Mouse (Mus musculus): Measurements from ENCODE around the gene Amz1. TPM values are rescaled to one million over a fixed set of nuclear protein-coding genes. Genes with fewer than 3 reads are reported as not detected.

Amz1 gene
- polyA plus RNA-seq, 1 experiment from 2014 or later = 1.3 TPM

DNA sequence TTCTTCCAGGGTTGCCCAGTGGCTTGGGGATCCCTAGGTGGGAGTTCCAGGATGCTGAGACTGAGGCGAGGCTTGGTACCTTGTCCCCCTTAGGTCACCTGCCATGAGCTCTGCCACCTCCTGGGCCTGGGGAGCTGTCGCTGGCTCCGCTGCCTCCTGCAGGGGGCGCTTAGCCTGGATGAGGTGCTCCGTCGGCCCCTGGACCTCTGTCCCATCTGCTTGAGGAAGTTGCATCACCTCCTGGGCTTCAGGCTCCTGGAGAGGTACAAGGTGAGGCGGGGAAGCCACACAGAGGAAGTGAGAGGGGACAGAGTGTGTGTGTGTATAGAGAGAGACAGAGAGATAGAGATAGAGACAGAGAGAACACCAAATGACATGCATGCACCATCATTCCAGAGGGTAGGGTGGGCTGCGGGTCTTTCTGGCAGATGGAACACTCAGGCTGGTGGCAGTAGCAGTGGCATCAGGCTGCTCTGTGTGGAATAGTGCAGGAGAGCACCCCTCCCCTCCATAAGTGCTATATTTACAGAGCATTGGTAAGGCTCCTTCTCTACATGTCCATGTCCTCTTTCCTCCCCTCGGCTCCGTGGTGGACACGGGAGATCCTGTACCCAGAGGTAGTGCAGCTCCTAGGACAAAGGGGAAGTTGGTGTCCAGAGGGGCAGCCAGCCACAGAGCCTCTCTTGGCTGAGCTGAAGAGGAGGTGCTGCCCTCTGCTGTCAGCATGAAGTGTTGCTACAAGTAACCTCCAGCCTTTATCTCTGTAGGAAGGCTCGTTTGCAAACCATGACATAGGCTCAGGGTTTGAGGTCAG, 25.3 kb downstream of the Amz1 start:
- Histone ChIP-seq H3K36me3 (no peaks in the 10 kb centered on the region), H3K9ac (no peak overlapping the region), H3K27me3 (replicated peaks) (no peaks in the 10 kb centered on the region), H3K4me1 (peaks cover 5% of the 10 kb centered on the region; the same call in 1 of the 2 replicates), H3K27ac (peak overlapping the region; percentile 16; the same call in 1 of the 2 replicates), H3K9me3 (no peaks in the 10 kb centered on the region; the same call in 1 of the 2 replicates), H3K4me3 (replicated peaks) (peak overlapping the region; percentile 19), H3K4me2 (peak overlapping the region; percentile 45)
- ATAC-seq (ENCODE audit: insufficient read depth, low FRiP score, low read depth) = peak; percentile 68; the same call in 1 of the 2 replicates
- 15% methylated on average over 12 of the region's 12 CpGs for WGBS

DNA sequence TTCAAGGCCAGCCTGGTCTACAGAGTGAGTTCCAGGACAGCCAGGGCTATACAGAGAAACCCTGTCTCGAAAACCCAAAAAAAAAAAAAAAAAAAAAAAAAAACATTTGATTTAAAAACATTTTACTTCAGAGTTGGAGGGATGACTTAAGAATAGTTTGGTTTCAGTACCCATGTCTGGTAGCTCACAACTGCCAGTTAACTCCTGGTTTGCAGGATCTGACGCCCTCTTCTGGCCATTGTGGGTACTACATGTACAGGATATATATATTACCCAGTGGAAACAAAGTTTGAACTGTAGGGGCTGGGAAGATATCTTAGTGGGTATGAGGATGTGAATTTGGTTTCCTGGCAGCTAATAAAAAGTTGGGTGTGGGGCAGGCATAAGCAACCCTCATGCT, 27.0 kb downstream of the Amz1 start:
- Histone ChIP-seq H3K36me3 (no peaks in the 10 kb centered on the region), H3K9me3 (no peaks in the 10 kb centered on the region; the same call in 1 of the 2 replicates), H3K9ac (no peak overlapping the region), H3K4me3 (replicated peaks) (no peak overlapping the region), H3K27ac (no peak overlapping the region), H3K4me1 (peaks cover 5% of the 10 kb centered on the region; the same call in 1 of the 2 replicates), H3K4me2 (no peak overlapping the region), H3K27me3 (replicated peaks) (no peaks in the 10 kb centered on the region)
- 3% methylated on average over 1 of the region's 2 CpGs for WGBS
- no peak for ATAC-seq (ENCODE audit: insufficient read depth, low FRiP score, low read depth)

DNA sequence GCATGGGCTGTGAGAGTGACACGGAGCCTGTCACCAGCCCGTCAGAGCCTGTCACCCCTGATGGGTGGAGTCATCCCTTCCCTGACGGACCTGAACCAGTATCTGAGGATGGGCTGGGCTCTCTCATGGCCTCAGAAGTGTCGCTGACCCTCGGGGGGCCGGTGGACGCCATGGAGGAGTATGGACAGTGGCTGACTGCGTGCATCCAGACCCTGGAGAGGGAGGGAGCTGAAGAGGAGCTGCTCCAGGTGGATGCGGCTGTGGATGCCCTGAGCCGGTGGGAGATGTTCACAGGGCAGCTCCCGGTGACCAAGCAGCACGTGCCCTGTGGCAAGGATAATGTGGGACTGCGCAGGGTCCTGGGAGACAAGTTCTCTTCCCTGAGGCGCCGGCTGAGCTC, 28.1 kb downstream of the Amz1 start:
- WGBS = 90% methylated on average over 15 of the region's 15 CpGs
- no peak overlapping the region for H3K4me3 ChIP-seq (replicated peaks)
- H3K27me3 ChIP-seq (replicated peaks) = no peaks in the 10 kb centered on the region
- no peaks in the 10 kb centered on the region; the same call in 1 of the 2 replicates for H3K9me3 ChIP-seq
- no peak overlapping the region for H3K27ac ChIP-seq
- no peak overlapping the region for H3K9ac ChIP-seq
- peaks cover 11% of the 10 kb centered on the region; the same call in 1 of the 2 replicates for H3K4me1 ChIP-seq
- no peak overlapping the region for H3K4me2 ChIP-seq
- ATAC-seq (ENCODE audit: insufficient read depth, low FRiP score, low read depth) = no peak
- H3K36me3 ChIP-seq = no peaks in the 10 kb centered on the region

DNA sequence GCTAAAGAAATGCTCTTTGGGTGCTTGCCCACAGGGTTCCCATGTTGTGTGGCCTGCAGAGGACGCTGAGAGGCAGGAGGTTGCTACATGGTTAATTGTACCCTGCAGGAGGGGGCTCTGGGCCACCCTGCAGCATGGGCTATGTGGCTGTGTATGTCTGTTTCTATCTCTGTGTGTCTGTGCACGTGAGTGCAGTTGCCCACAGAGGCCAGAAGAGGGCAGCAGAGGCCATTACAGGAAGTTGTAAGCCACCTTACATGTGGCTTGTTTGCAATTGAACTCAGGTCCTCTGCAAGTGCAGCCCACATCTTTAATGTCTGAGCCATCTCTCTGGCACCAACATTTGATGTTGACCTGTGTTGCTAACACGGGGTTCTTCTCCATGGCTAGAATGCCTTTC, 28.7 kb downstream of the Amz1 start:
- Histone ChIP-seq H3K36me3 (no peaks in the 10 kb centered on the region), H3K4me3 (replicated peaks) (no peak overlapping the region), H3K27me3 (replicated peaks) (no peaks in the 10 kb centered on the region), H3K27ac (no peak overlapping the region), H3K9ac (no peak overlapping the region), H3K9me3 (no peaks in the 10 kb centered on the region; the same call in 1 of the 2 replicates), H3K4me1 (peaks cover 11% of the 10 kb centered on the region; the same call in 1 of the 2 replicates), H3K4me2 (no peak overlapping the region)
- 92% methylated on average over 3 of the region's 3 CpGs for WGBS
- ATAC-seq (ENCODE audit: insufficient read depth, low FRiP score, low read depth) = no peak

DNA sequence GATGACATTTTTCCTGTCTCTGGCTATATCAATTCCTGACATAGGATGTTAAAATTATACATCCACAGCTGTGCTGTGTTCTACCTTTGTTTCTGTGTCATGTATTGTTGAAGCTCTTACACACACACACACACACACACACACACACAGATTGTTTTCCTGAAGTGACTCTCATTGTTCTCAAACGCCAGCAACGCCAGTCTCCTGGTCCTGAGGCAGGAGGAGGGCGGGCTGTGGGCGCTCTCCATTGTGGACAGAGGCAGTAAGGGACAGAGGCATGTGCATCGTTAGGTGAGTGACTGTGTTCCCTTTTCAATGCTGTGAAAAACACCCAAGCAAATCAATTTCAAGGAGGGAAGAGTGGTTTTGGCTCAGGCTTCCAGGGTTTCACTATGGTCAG, 29.3 kb downstream of the Amz1 start:
- Histone ChIP-seq H3K4me2 (no peak overlapping the region), H3K4me1 (peaks cover 11% of the 10 kb centered on the region; the same call in 1 of the 2 replicates), H3K27me3 (replicated peaks) (no peaks in the 10 kb centered on the region), H3K27ac (no peak overlapping the region), H3K9ac (no peak overlapping the region), H3K36me3 (no peaks in the 10 kb centered on the region), H3K4me3 (replicated peaks) (no peak overlapping the region), H3K9me3 (no peaks in the 10 kb centered on the region; the same call in 1 of the 2 replicates)
- 77% methylated on average over 5 of the region's 5 CpGs for WGBS
- no peak for ATAC-seq (ENCODE audit: insufficient read depth, low FRiP score, low read depth)

DNA sequence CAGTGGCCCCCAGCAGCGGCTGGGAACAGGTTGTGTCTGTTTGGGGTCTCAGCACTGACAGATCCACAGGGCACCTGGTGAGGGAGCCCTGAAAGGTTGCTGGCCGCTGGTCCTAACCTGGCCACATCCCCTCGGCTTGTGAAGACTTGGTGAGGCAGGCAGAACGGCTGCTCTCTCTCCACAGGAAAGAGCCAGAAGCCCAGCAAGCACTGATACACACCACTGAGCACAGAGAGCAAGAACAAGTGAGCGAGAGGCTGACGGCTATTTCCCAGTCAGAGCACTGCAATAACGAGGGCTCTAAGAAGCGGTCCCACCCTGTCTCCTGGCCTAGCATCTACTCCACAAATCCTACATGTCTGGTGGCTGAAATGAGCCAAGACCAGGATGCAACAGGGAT, 34.9 kb downstream of the Amz1 start:
- Histone ChIP-seq H3K36me3 (peaks cover 31% of the 10 kb centered on the region), H3K4me1 (peaks cover 9% of the 10 kb centered on the region; the same call in 1 of the 2 replicates), H3K9me3 (no peaks in the 10 kb centered on the region), H3K4me2 (no peak overlapping the region), H3K9ac (no peak overlapping the region), H3K27me3 (replicated peaks) (no peaks in the 10 kb centered on the region), H3K27ac (no peak overlapping the region), H3K4me3 (replicated peaks) (no peak overlapping the region)
- ATAC-seq (ENCODE audit: insufficient read depth, low FRiP score, low read depth) = no peak
- 88% methylated on average over 8 of the region's 8 CpGs for WGBS

DNA sequence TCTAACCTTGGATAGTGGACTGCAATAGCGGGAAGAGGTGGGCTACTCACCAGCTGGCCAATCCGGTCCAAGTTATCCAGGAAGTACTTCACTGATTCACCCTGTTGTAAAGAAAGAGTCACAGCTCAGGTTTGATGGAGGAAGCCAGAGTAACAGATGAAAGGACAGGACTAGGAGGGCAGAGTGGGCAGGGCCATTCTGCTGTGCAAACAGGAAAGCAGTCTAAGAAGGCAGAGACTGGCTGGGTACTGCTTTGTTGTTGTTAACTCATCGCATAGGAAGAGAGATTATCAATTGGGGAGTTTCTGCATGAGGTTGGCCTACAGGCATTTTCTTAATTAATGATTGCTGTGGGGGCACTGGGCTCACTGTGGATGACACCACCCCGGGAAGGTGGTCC, 38.6 kb downstream of the Amz1 start:
- Histone ChIP-seq H3K27ac (no peak overlapping the region), H3K4me1 (peaks cover 5% of the 10 kb centered on the region), H3K36me3 (peaks cover 34% of the 10 kb centered on the region), H3K9me3 (no peaks in the 10 kb centered on the region), H3K27me3 (replicated peaks) (no peaks in the 10 kb centered on the region), H3K4me3 (replicated peaks) (no peak overlapping the region), H3K4me2 (no peak overlapping the region), H3K9ac (no peak overlapping the region)
- ATAC-seq (ENCODE audit: insufficient read depth, low FRiP score, low read depth) = no peak
- WGBS = 81% methylated on average over 4 of the region's 4 CpGs

DNA sequence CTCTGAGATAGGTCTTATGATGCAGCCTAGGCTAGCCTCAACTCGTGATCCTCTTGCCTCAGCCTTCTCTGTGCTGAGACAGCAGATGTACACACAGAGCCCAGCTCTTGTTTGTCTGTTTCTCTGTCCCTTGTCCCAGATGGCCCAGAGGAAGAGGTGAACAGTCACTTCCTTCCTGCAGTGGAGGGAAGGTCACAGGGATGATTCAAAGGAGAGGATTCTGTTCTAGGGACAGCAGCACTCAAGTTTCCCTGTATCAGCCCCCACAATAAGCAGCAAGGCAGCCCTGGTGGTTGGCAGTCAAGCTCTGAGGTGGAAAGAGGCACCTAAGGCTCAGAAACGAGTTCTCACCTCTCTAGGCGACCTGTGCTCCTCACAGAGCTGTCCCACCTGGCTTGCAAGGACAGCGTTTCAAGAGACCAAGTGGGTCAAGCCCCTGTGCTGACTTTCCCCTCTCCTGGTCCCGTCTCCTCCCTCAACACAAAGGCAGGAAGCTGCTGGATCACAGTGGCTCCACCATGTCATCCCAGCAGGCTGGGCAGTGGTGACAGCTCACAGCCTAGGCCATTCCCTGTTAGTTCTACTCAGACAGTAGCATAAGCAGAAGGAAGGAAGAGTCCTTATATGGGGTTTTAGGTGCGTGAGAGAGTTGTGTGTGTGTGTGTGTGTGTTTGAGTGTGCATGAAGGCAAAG, 41.1 kb downstream of the Amz1 start:
- no peak for ATAC-seq (ENCODE audit: insufficient read depth, low FRiP score, low read depth)
- H3K36me3 ChIP-seq = peaks cover 20% of the 10 kb centered on the region
- 68% methylated on average over 6 of the region's 6 CpGs for WGBS
- H3K4me1 ChIP-seq = peaks cover 23% of the 10 kb centered on the region
- H3K9me3 ChIP-seq = no peaks in the 10 kb centered on the region
- no peak overlapping the region for H3K9ac ChIP-seq
- H3K27ac ChIP-seq = peak overlapping the region; percentile 57
- no peak overlapping the region for H3K4me3 ChIP-seq (replicated peaks)
- no peak overlapping the region for H3K4me2 ChIP-seq
- H3K27me3 ChIP-seq (replicated peaks) = no peaks in the 10 kb centered on the region

DNA sequence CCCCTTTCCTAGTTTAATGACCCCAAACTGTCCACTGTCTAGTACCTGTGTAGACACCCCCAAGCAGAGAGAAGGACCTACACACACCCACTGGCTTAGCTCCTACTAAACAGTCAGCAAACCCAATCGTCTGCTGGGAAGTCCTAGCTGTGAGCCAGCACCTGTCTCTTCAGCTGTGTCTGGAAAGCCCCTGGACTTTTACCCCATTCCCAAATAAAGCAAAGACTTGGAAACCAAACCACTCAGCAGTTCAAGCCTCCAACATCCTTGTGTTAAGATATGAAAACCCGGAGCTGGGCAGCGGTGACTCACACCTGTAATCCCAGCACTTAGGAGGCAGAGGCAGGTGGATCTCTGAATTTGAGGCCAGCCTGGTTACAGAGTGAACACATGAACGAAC, 42.6 kb downstream of the Amz1 start:
- no peak overlapping the region for H3K4me2 ChIP-seq
- peaks cover 9% of the 10 kb centered on the region for H3K36me3 ChIP-seq
- peaks cover 29% of the 10 kb centered on the region for H3K4me1 ChIP-seq
- no peak overlapping the region for H3K4me3 ChIP-seq (replicated peaks)
- H3K9me3 ChIP-seq = no peaks in the 10 kb centered on the region
- H3K27me3 ChIP-seq (replicated peaks) = no peaks in the 10 kb centered on the region
- no peak overlapping the region for H3K9ac ChIP-seq
- 0 out of 2 replicates have a peak overlapping the region, but pooled peaks have one; percentile 94 for H3K27ac ChIP-seq
- ATAC-seq (ENCODE audit: insufficient read depth, low FRiP score, low read depth) = no peak
- 80% methylated on average over 4 of the region's 4 CpGs for WGBS

DNA sequence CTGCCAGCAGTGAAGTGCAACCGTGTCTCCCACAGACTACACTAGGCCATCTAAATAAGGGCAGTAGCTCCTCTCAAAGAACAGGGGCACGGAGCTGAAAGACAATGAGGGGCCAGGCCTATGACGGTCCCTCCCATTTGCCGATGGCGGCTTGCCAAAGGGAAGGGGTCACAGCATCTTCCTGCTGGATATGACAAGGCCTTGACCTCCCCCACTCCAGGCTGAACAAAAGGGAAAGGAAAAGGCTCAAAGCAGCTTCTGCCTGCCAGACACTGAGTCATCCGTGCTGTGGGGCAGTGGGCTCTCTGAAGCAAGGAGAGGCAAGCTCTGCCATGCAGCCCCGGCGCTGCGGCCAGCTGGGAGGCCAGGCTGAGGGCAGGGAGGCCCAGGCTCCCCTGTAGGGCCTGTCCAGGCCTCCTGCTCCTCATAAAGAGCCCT, 43.8 kb downstream of the Amz1 start:
- no peak overlapping the region for H3K4me3 ChIP-seq (replicated peaks)
- 26% methylated on average over 9 of the region's 9 CpGs for WGBS
- no peak overlapping the region for H3K9ac ChIP-seq
- H3K9me3 ChIP-seq = no peaks in the 10 kb centered on the region
- ATAC-seq (ENCODE audit: insufficient read depth, low FRiP score, low read depth) = peak; percentile 55
- peak overlapping the region; percentile 94 for H3K27ac ChIP-seq
- peak overlapping the region; percentile 19 for H3K4me2 ChIP-seq
- peaks cover 3% of the 10 kb centered on the region; the same call in 1 of the 2 replicates for H3K36me3 ChIP-seq
- no peaks in the 10 kb centered on the region for H3K27me3 ChIP-seq (replicated peaks)
- peaks cover 41% of the 10 kb centered on the region for H3K4me1 ChIP-seq

DNA sequence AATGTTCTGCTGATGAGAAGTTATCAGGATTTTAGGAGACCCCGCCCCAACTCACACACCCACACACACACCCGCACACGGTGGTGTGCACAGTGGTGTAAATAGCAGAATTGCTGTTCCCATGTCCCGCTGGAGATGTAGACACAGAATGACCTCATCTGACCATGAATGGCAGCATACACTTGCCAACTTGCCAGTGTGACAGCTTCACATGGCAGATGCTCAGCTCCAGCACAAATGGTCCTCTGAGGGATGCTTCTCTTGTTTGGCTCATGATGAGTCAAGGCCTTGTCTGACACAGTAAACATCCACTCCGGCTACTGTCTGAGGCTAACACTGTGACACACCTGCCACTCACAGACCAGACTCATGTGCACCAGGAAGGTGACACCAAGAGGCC, 44.4 kb downstream of the Amz1 start:
- H3K4me2 ChIP-seq = no peak overlapping the region
- H3K4me1 ChIP-seq = peaks cover 45% of the 10 kb centered on the region
- no peak overlapping the region for H3K4me3 ChIP-seq (replicated peaks)
- no peak for ATAC-seq (ENCODE audit: insufficient read depth, low FRiP score, low read depth)
- no peaks in the 10 kb centered on the region for H3K9me3 ChIP-seq
- H3K9ac ChIP-seq = no peak overlapping the region
- WGBS = 59% methylated on average over 5 of the region's 5 CpGs
- H3K27me3 ChIP-seq (replicated peaks) = no peaks in the 10 kb centered on the region
- H3K36me3 ChIP-seq = peaks cover 3% of the 10 kb centered on the region; the same call in 1 of the 2 replicates
- peak overlapping the region; percentile 94 for H3K27ac ChIP-seq

DNA sequence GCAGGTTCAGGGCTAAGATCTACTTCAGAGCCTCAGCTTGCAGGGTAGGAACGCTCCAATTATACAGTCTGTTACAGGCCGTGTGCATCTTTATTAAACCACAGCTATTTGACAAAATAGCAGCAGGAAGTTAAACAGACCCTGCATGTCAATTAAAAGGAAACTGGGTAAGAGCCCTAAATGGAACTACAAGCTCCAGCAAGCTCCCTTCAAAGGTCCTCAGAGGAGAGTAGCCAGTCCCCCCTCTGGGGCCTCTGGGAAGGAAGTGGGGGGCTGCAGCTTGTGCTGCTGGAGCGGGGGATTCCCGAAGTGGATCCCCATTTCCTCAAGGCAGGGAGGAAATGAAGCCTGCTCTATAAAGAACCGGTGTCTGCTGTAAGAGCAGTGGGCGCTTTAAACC, 47.7 kb downstream of the Amz1 start:
- Histone ChIP-seq H3K36me3 (0 out of 2 replicates have a peak, but pooled peaks cover 2% of the 10 kb centered on the region), H3K9me3 (no peaks in the 10 kb centered on the region), H3K4me3 (replicated peaks) (no peak overlapping the region), H3K27ac (peak overlapping the region; percentile 84), H3K4me1 (peaks cover 46% of the 10 kb centered on the region), H3K27me3 (replicated peaks) (no peaks in the 10 kb centered on the region), H3K9ac (no peak overlapping the region), H3K4me2 (0 out of 2 replicates have a peak overlapping the region, but pooled peaks have one; percentile 14)
- 24% methylated on average over 6 of the region's 6 CpGs for WGBS
- ATAC-seq (ENCODE audit: insufficient read depth, low FRiP score, low read depth) = no peak
